Mouse (Mus musculus): ENCODE data around the gene Rsf1. TPM values are rescaled to one million over a fixed set of nuclear protein-coding genes. Genes with fewer than 3 reads are reported as not detected.

The Rsf1 gene
- polyA plus RNA-seq, 1 experiment from 2014 or later: 16.2 TPM

- Histone ChIP-seq H3K4me2 (no peak overlapping the region), H3K9ac (ENCODE audit: low read depth, low read length) (no peak overlapping the region), H3K27ac (ENCODE audit: low read depth, low read length) (no peak overlapping the region), H3K36me3 (ENCODE audit: control insufficient read depth, insufficient read depth, low read length) (no peaks in the 10 kb centered on the region), H3K9me3 (replicated peaks; ENCODE audit: control insufficient read depth, low read length) (no peaks in the 10 kb centered on the region), H3K4me3 (ENCODE audit: low read depth, low read length) (no peak overlapping the region), H3K27me3 (ENCODE audit: control insufficient read depth, insufficient read depth, low read length) (no peaks in the 10 kb centered on the region), H3K4me1 (ENCODE audit: control insufficient read depth, insufficient read depth, low read length) (no peaks in the 10 kb centered on the region)
- no peak for ATAC-seq (replicated peaks; ENCODE audit: insufficient number of reproducible peaks, low FRiP score, low TSS enrichment)
- 90% methylated on average over 5 of the region's 5 CpGs for WGBS (ENCODE audit: insufficient replicate concordance)
These were observed 68.0 kb downstream of the Rsf1 start for GRCm38 (mm10) chr7:97647656-97648055.

GRCm38 (mm10) chr7:97650729-97651128 is 71.0 kb downstream of the Rsf1 start:
- 92% methylated on average over 4 of the region's 4 CpGs for WGBS (ENCODE audit: insufficient replicate concordance)

DNA sequence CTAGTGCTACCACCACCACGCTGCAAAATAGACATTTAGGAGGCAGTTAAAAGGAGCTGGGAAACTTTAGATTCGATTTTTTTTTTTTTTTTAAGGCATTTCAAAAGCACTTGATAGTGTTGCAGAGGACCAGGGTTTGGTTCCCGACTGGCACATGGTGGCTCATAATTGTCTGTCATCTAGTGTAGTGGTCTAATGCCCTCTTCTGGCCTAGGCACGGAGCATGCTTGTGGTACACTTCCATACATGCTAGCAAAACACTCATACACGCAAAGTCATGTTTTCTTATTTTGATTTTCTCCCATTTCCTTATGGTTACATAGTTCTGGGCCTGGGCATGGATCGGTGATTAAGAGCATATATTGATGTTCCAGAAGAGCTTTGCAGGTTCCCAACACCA is 76.5 kb downstream of the Rsf1 start:
- Histone ChIP-seq H3K4me3 (ENCODE audit: low read depth, low read length) (no peak overlapping the region), H3K9ac (ENCODE audit: low read depth, low read length) (no peak overlapping the region), H3K36me3 (ENCODE audit: control insufficient read depth, insufficient read depth, low read length) (no peaks in the 10 kb centered on the region; the same call in 1 of the 2 replicates), H3K27ac (ENCODE audit: low read depth, low read length) (no peak overlapping the region), H3K9me3 (replicated peaks; ENCODE audit: control insufficient read depth, low read length) (no peaks in the 10 kb centered on the region), H3K27me3 (ENCODE audit: control insufficient read depth, insufficient read depth, low read length) (no peaks in the 10 kb centered on the region), H3K4me2 (no peak overlapping the region), H3K4me1 (ENCODE audit: control insufficient read depth, insufficient read depth, low read length) (no peaks in the 10 kb centered on the region)
- no peak for ATAC-seq (replicated peaks; ENCODE audit: insufficient number of reproducible peaks, low FRiP score, low TSS enrichment)
- 89% methylated on average over 6 of the region's 6 CpGs for WGBS (ENCODE audit: insufficient replicate concordance)

More at GRCm38 (mm10) chr7:97650729-97651128, 71.0 kb downstream of the Rsf1 start:
- ATAC-seq (replicated peaks; ENCODE audit: insufficient number of reproducible peaks, low FRiP score, low TSS enrichment): no peak
- H3K27me3 ChIP-seq (ENCODE audit: control insufficient read depth, insufficient read depth, low read length): no peaks in the 10 kb centered on the region
- no peak overlapping the region for H3K9ac ChIP-seq (ENCODE audit: low read depth, low read length)
- H3K9me3 ChIP-seq (replicated peaks; ENCODE audit: control insufficient read depth, low read length): no peaks in the 10 kb centered on the region
- H3K4me1 ChIP-seq (ENCODE audit: control insufficient read depth, insufficient read depth, low read length): no peaks in the 10 kb centered on the region
- H3K27ac ChIP-seq (ENCODE audit: low read depth, low read length): no peak overlapping the region
- H3K4me2 ChIP-seq: no peak overlapping the region
- H3K4me3 ChIP-seq (ENCODE audit: low read depth, low read length): no peak overlapping the region
- H3K36me3 ChIP-seq (ENCODE audit: control insufficient read depth, insufficient read depth, low read length): no peaks in the 10 kb centered on the region; the same call in 1 of the 2 replicates

- ATAC-seq (replicated peaks; ENCODE audit: insufficient number of reproducible peaks, low FRiP score, low TSS enrichment): no peak
- Histone ChIP-seq H3K36me3 (ENCODE audit: control insufficient read depth, insufficient read depth, low read length) (peaks cover 13% of the 10 kb centered on the region), H3K27me3 (ENCODE audit: control insufficient read depth, insufficient read depth, low read length) (no peaks in the 10 kb centered on the region), H3K9ac (ENCODE audit: low read depth, low read length) (no peak overlapping the region), H3K4me1 (ENCODE audit: control insufficient read depth, insufficient read depth, low read length) (no peaks in the 10 kb centered on the region), H3K4me3 (ENCODE audit: low read depth, low read length) (no peak overlapping the region), H3K4me2 (no peak overlapping the region), H3K9me3 (replicated peaks; ENCODE audit: control insufficient read depth, low read length) (no peaks in the 10 kb centered on the region), H3K27ac (ENCODE audit: low read depth, low read length) (no peak overlapping the region)
- 84% methylated on average over 4 of the region's 4 CpGs for WGBS (ENCODE audit: insufficient replicate concordance)
These were observed 81.9 kb downstream of the Rsf1 start for GRCm38 (mm10) chr7:97661634-97662033.

GRCm38 (mm10) chr7:97679239-97679638 is 99.5 kb downstream of the Rsf1 start:
- Histone ChIP-seq H3K27ac (ENCODE audit: low read depth, low read length) (no peak overlapping the region), H3K36me3 (ENCODE audit: control insufficient read depth, insufficient read depth, low read length) (peaks cover 14% of the 10 kb centered on the region), H3K9me3 (replicated peaks; ENCODE audit: control insufficient read depth, low read length) (no peaks in the 10 kb centered on the region), H3K27me3 (ENCODE audit: control insufficient read depth, insufficient read depth, low read length) (no peaks in the 10 kb centered on the region), H3K9ac (ENCODE audit: low read depth, low read length) (no peak overlapping the region), H3K4me1 (ENCODE audit: control insufficient read depth, insufficient read depth, low read length) (no peaks in the 10 kb centered on the region), H3K4me3 (ENCODE audit: low read depth, low read length) (no peak overlapping the region), H3K4me2 (no peak overlapping the region)
- no peak for ATAC-seq (replicated peaks; ENCODE audit: insufficient number of reproducible peaks, low FRiP score, low TSS enrichment)
- WGBS (ENCODE audit: insufficient replicate concordance): 32% methylated on average over 1 of the region's 1 CpGs

- no peak overlapping the region for H3K27ac ChIP-seq (ENCODE audit: low read depth, low read length)
- WGBS (ENCODE audit: insufficient replicate concordance): 83% methylated on average over 2 of the region's 2 CpGs
- no peaks in the 10 kb centered on the region for H3K27me3 ChIP-seq (ENCODE audit: control insufficient read depth, insufficient read depth, low read length)
- H3K9ac ChIP-seq (ENCODE audit: low read depth, low read length): no peak overlapping the region
- H3K36me3 ChIP-seq (ENCODE audit: control insufficient read depth, insufficient read depth, low read length): peaks cover 20% of the 10 kb centered on the region
- H3K4me1 ChIP-seq (ENCODE audit: control insufficient read depth, insufficient read depth, low read length): no peaks in the 10 kb centered on the region
- ATAC-seq (replicated peaks; ENCODE audit: insufficient number of reproducible peaks, low FRiP score, low TSS enrichment): no peak
- H3K4me2 ChIP-seq: no peak overlapping the region
- H3K9me3 ChIP-seq (replicated peaks; ENCODE audit: control insufficient read depth, low read length): no peaks in the 10 kb centered on the region
- no peak overlapping the region for H3K4me3 ChIP-seq (ENCODE audit: low read depth, low read length)
These were observed 108.1 kb downstream of the Rsf1 start for GRCm38 (mm10) chr7:97687831-97688230.

- 0 out of 2 replicates have a peak, but pooled peaks cover 5% of the 10 kb centered on the region for H3K36me3 ChIP-seq (ENCODE audit: control insufficient read depth, insufficient read depth, low read length)
- no peak for ATAC-seq (replicated peaks; ENCODE audit: insufficient number of reproducible peaks, low FRiP score, low TSS enrichment)
- no peaks in the 10 kb centered on the region for H3K9me3 ChIP-seq (replicated peaks; ENCODE audit: control insufficient read depth, low read length)
- H3K4me2 ChIP-seq: no peak overlapping the region; the same call in 1 of the 2 replicates
- H3K4me1 ChIP-seq (ENCODE audit: control insufficient read depth, insufficient read depth, low read length): peaks cover 11% of the 10 kb centered on the region; the same call in 1 of the 2 replicates
- no peak overlapping the region for H3K4me3 ChIP-seq (ENCODE audit: low read depth, low read length)
- no peaks in the 10 kb centered on the region for H3K27me3 ChIP-seq (ENCODE audit: control insufficient read depth, insufficient read depth, low read length)
- 97% methylated on average over 1 of the region's 1 CpGs for WGBS (ENCODE audit: insufficient replicate concordance)
- H3K27ac ChIP-seq (ENCODE audit: low read depth, low read length): no peak overlapping the region
- H3K9ac ChIP-seq (ENCODE audit: low read depth, low read length): no peak overlapping the region
These were observed 115.8 kb downstream of the Rsf1 start for GRCm38 (mm10) chr7:97695441-97695840.

GRCm38 (mm10) chr7:97696133-97696505 is 116.4 kb downstream of the Rsf1 start:
- no peaks in the 10 kb centered on the region for H3K9me3 ChIP-seq (replicated peaks; ENCODE audit: control insufficient read depth, low read length)
- peaks cover 11% of the 10 kb centered on the region; the same call in 1 of the 2 replicates for H3K4me1 ChIP-seq (ENCODE audit: control insufficient read depth, insufficient read depth, low read length)
- no peaks in the 10 kb centered on the region for H3K27me3 ChIP-seq (ENCODE audit: control insufficient read depth, insufficient read depth, low read length)
- ATAC-seq (replicated peaks; ENCODE audit: insufficient number of reproducible peaks, low FRiP score, low TSS enrichment): peak; percentile 41; the same call in 1 of the 2 replicates
- peak overlapping the region; percentile 93 for H3K9ac ChIP-seq (ENCODE audit: low read depth, low read length)
- peak overlapping the region; percentile 87 for H3K4me2 ChIP-seq
- peak overlapping the region; percentile 98 for H3K4me3 ChIP-seq (ENCODE audit: low read depth, low read length)
- H3K36me3 ChIP-seq (ENCODE audit: control insufficient read depth, insufficient read depth, low read length): 0 out of 2 replicates have a peak, but pooled peaks cover 5% of the 10 kb centered on the region
- 35% methylated on average over 19 of the region's 19 CpGs for WGBS (ENCODE audit: insufficient replicate concordance)
- peak overlapping the region; percentile 29; the same call in 1 of the 2 replicates for H3K27ac ChIP-seq (ENCODE audit: low read depth, low read length)
